Mouse (Mus musculus) spleen, embryonic (tissue): Measurements from ENCODE around the gene Cs.

Experiments used
- CTCF ChIA-PET: fragments of 350-600 bp; sonication (Branson Sonifier 250); formaldehyde crosslinking; loops from one replicate; lab custom pipeline; 2022; lab: Charles Lee

Gene Cs

DNA sequence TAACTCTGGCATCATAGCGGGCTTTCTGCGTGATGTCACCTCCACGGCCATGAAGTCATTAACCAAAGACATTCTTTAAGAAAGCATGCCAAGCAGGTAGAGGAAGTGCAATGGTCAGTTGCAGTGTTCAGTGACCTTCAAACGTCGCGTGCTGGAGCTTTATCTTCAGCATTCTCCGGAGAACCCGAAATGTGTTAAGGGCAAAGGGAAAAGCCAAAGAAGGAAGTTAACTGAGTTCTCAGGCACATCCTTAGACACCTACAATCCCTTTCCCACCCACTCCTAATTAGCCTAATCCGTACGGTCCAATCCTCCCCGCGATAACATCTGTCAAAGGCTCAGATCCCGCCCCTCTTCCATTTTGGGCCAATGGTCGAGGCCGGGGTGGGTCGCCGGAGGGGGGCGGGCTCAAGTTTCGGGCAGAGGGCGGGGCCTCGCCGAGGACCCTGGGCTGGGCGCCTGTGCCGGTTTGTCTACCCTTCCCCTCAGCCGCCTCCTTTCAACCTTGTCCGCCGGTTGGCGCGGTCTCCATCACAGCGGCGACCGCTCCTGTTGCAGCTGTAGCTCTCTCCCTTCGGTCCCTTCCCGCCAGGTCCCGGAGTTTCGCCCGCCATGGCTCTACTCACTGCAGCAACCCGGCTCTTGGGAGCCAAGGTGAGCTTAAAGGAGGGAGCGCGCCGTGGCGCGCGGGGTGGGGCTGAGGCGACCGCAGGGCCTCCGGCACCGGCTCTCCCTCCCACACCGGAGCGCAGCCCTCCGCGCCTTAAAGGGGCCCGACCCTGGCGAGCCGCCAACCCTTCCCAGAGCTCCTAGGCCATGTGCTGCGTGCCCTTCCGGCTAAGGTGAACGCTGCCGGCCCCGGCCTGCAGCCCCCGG lies at the start of gene Cs:
Cs (plus strand) TSS at position 429 of the 876 bp plus-strand sequence.
- CTCF ChIA-PET, result interaction anchor here (0.8 to 1.5 kb wide), 3 partner anchors 12 to 119 kb away, joined by 3 to 7 read pairs (median 4); partner anchors contain the start of genes Nabp2 and Rnf41

DNA sequence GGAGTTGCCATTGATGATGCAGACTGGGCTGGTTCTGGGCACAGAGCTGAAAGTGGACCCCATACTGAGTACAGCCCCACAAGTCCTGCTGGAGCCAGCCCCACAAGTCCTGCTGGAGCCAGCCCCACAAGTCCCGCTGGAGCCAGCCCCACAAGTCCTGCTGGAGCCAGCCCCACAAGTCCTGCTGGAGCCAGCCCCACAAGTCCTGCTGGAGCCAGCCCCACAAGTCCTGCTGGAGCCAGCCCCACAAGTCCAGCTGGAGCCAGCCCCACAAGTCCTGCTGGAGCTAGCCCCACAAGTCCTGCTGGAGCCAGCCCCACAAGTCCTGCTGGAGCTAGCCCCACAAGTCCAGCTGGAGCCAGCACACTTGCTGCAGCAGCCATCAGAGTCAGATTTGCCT lies 46.9 kb upstream of the Cs start:
- CTCF ChIA-PET, result interaction anchor here (0.5 kb wide), 1 partner anchor 215 kb away, joined by 3 read pairs; no protein-coding TSS in a partner anchor

DNA sequence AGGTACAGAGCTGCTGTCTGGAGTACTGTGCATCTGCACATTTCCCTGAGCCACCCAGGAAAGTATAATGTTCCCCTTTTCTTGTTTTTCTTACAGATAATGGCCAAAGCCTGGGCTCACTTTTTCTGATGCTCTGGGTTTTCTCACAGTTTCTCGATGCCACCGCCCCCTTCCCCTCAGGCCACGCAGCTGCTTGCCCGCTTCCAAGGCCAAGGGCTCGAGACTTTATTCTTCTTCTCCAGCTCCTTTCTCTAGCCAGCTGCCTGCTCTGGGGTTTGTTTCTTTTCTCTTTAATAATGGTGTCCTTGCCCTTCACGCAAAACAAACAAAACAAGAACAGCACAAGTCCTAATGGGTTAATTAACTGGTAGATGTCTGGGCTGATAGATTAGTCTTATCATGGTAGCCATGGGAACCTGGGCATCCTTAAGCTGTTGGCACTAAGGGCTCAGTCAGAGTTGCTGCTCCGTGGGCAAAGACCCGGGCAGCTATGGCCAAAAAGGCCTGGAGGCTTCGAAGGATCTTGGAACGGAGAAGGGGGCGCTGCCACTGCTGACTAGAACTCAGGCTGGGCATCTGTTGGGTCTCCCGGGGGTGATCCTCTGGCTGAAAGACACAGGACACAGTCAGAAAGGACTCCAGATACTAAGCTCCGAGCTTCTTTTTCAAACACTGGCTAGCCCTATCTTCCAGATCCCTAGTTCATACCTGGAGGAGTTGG lies 41.0 kb upstream of the Cs start:
- CTCF ChIA-PET, result no interaction called here

DNA sequence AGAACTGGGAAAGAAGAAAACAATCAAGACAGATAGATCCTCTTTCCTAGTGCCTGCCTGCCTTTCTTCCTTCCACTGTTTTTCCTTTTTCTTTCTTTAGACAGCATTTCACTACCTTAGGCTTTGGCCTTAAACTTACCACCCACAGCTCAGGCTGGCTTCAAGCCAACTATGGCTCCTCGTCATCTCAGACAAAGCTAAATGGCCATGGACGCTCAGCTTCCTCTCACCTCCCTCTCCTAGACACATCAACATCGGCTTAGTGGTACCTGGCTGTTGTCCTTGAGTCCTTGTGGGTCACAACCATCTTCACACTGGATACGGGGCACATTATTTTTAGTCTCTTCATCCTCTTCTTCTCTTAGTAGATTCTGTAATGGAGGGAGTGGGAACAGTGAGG lies 40.3 kb upstream of the Cs start:
- CTCF ChIA-PET, result no interaction called here

DNA sequence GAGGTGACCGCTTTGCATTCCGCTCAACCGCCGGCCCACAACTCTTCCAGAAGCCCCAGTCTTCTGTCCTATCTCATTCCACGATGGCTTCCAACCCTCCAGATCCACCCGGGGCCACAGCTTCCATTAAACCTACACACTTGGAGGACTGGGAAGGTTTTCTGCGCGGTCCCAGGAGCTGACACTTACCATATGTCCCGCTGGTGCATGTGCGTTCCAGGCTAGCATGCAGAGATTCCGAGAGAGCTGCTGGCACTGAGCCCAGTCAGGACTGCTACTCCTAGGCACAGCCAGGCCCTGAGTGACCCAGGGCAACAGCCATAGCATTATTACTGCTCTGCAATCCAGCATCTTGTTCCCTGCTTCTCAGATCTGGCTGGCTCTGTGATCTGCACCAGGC lies 39.9 kb upstream of the Cs start:
- CTCF ChIA-PET, result no interaction called here

DNA sequence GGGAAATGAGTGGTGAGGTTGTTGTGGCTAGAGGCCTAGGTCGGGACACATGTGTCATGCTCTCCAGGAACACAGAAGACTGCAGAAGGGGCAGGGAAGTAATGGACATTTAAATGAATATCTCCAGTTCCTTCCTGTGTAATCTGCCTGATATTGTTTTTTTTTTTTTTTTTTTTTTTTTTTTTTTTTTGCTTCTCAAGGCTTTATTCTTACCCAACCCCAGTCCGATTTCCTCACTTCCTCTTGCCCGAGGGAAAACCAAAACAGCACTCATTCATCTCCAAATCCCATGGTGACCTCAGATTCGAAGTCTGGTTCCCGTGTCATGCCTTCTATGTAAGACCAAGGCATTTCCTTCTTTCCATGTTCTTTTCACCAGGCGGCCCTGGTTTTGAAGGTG lies 39.3 kb upstream of the Cs start:
- CTCF ChIA-PET, result interaction anchor here (0.6 kb wide), 1 partner anchor 157 kb away, joined by 3 read pairs; no protein-coding TSS in a partner anchor

DNA sequence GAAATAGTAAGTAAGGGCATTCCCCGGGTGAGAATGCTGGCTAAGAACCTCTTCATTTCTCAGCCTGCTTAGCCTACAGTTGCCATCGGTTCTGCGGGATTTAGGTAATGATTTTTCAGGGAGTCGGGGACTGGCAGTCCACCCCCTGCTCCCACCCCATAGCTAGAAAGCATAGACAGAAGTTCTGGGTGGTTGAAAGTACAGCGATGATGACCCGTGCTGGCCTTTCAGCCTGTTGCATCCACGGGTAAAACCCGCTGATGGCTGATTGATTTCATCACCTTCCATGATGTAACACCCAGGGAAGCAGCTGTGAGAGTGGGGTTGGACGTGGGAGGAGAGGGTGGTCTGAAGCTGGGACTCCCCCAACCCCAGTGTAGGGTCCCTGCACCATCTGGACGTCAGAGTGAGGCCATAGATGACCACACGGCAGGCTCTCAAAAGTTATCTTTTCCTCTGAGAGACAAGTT lies 38.8 kb upstream of the Cs start, which contains the start of gene Il23a:
Il23a (minus strand) TSS at position 51 of the 470 bp plus-strand sequence.
- CTCF ChIA-PET, result interaction anchor here (0.6 kb wide), 2 partner anchors 72 to 157 kb away, joined by 3 read pairs; no protein-coding TSS in a partner anchor

DNA sequence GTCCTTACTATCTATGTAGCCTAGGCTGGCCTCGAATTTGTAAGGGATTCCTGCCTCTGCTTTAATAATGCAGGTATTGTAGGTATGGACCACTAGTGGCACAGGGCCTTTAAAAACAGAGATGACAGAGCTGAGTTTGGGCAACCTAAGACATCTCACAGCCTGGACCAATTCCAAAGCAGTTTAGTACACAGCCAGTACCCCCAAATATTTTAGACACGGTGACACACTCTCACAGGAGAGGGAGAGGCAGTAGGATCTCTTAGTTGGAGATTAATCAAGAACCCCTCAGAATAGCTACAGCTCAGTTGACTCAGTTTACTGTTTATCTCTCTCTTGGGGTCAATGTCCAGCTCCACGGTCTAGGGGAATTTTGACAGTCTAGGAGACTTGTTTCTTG lies 35.2 kb upstream of the Cs start:
- CTCF ChIA-PET, result interaction anchor here (0.6 kb wide), 1 partner anchor 329 kb away, joined by 3 read pairs; no protein-coding TSS in a partner anchor

DNA sequence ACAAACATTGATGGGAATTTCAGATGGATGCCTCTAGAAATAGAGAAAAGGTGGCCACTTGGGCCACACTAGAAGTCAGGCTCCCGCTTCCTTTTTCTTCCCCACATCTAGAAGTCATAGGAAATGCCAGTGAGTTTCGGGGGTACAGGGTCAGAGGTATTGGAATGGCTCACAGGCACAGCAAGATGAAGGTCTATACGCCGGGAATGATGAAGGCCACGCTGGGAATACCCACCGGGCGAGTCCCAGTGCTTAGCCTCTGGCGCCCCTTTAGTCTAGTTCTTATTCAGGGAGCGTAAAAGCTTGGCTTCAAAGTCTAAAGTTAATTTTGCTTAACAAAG lies 34.8 kb upstream of the Cs start:
- CTCF ChIA-PET, result no interaction called here

DNA sequence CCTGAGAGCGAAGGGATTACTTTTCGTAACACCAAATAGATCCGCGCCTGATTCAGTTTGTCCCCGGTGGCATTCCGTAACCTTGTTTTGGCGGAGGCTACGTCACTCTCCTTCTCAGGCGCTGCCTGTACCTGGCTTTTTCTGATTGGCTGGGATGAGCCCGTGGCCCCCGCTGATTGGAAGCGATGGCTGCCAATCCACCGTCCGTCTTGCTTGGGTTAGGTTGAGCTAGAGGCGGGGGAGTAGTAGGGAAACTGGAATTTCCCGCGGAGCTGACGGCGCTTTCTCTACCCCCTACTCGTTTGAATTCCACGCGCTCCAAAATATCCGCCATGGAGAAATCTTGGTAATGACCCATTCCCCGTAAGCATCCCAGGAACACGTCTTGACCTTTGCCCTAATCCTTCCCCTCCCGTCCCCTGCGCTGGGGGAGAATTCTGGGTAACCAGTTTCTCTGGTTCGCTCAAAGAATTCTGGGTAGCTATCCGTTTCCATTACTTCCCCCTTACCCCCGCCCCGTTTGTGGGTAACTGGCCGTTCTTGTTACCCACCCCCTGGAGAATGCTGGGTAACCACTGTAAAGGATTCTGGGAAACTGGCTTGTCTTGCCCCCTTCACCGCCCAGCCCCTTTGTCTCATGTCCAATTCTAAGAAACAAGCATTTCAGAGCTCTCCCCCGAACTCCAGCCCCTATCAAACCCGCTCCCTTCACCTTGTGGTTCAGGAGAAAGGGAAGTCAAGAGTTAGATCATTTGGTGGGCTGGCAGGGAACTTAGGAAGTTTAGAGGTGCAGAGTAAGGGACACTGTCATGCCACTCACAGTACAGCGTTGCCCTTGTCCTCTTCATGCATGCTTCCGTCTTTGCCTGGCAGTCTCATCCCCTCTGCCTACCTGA lies 34.2 kb upstream of the Cs start, which contains the start of gene Pan2:
Pan2 (plus strand) TSS at position 210 of the 896 bp plus-strand sequence.
- CTCF ChIA-PET, result no interaction called here

DNA sequence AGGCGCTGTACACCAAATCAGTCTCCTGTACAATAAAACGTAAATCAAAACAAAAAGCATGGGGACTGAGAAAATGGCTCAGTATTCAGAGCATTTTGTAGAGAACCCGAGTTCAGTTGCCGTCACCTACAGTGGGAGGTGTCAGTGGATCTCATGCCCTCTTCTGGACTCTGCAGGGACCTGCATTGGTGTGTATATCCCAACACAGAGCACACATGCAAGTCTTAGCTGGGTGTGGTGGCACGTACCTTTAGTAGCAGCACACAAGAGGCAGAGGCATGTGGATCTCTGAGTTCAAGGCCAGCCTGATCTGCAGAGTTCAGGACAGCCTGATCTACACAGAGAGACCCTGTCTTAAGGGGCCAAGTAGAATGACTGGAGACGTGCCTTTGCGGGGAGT lies 27.9 kb upstream of the Cs start:
- CTCF ChIA-PET, result no interaction called here

DNA sequence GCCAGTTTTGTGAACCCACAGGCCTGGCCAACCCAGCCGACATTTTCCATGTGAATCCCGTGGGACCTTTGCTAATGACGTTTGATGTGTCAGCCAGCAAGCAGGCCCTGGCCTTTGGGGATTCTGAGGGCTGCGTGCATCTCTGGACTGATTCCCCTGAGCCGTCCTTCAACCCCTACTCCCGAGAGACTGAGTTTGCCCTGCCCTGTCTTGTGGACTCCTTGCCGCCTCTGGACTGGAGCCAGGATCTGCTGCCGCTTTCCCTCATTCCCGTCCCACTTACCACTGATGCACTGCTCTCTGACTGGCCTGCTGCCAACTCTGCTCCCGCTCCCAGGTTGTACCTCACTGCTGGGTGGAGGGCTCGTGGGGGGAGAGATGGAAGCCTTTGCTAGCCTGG lies 27.4 kb upstream of the Cs start:
- CTCF ChIA-PET, result no interaction called here

DNA sequence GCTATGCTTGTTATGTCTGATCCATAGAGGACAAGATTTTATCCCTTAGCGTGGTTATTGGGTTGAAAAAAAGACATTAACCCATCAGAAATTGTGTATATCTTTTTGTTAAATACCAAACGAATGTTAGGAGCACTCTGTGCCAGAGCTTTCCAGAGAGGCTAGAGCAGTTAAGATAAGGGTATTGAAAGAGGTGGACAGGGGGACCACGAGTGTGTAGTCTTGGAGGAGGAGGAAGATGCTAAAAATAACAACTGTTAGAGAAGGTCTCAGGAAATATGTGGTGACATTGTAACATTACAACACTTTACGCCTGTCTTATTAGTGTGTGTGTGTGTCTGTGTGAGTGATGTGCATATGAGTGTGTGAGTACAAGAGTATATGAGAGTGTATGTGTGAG lies 26.6 kb upstream of the Cs start:
- CTCF ChIA-PET, result no interaction called here

DNA sequence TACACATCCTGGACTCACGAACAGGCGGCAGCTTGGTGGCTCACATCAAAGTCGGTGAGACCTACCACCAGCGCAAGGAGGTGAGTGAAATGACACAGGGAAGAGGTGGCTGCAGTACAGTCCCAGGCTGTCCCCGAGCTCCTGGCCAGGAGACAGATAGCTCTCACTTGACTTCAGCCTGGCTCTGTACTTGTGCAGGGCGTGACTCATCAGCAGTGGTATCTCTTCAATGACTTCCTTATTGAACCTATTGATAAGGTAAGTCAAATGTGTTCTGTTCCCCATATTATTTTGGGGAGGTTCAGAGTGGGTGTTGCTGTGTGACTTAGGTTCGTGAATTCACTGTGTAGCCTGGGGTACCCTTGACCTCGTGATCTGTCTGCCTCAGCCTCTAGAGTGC lies 22.0 kb upstream of the Cs start:
- CTCF ChIA-PET, result no interaction called here

DNA sequence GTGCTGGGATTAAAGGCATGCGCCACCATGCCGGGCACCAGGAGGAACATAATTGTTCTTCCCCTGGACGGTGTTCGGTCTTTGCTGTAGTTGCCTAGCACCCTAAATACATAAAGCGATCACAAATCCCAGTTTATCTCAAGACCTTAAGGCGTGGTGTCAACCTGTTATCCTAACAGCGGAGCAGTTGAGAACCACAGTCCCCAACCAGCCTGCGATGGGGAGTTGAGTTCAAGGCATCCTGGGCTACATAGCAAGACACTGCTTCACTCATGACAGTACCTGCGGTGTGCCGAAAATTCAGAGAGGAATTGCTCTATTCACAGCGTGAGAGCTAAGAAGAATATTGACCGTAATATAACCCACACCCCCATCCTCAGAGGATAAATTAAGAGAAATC lies 15.9 kb upstream of the Cs start:
- CTCF ChIA-PET, result no interaction called here

DNA sequence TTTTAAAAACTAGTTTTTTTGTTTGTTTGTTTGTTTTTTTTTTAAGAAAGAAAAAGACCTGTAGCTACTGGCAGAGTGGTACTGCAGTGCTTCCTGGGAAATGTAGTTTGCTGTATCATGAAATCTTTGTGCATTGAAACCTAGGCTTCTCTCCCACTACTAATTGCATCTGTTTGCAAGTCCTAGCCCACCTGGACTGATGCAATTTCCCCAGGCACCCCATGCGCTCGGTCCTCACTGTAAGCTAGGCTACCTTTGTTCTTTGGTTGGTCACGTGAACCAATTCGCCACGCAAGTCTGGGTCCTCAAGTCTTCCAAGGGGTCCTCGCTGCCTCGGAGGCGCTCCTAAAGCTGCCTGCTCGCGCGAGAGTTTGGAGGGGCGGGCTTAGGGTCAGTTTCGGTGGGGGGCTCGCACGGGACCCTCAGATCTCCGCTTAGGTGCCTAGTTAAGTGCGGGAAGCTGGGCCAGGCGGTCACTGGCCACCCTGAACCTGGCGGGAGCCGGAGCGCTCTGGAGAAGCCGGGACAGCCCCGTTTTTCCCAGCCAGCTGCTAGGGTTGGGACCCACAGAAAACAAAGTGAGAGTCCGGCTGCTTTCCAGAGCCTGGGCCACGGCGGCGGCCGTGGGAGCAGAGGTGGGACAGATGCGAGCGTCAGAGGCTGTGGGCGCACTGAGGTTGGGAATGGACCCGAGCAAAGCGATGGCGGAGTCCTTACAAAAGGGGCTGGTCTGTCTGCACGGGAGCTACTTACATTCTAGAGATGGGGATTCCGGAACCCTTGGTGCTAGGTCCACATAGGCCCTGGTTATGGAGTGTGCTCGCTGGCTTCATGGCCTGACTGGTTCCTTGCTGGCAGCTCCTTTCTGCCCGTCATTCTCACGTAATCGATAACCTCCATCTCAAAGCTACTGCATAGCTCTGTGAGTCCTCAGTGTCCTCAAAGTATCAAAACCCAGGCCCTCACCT lies 15.1 kb upstream of the Cs start, which contains the start of gene Cnpy2:
Cnpy2 (plus strand) TSS at position 319 of the 968 bp plus-strand sequence.
- CTCF ChIA-PET, result interaction anchor here (0.6 kb wide), 1 partner anchor 1188 kb away, joined by 3 read pairs; no protein-coding TSS in a partner anchor

DNA sequence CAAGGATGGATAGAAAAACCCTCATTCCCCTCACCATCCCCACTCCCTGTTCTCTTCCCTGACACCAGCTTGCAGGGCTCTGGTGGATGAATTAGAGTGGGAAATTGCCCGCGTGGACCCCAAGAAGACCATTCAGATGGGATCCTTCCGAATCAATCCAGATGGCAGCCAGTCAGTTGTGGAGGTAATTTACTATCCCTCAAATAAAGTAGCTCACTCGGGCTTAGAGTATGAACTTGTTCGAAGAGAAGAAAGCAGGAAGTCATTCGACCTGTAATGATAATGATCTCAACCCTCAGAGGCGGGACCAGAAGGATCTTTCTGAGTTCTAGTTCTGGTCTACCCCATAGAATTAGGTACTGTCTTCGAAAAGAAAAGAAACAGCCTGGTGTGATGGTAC lies 14.0 kb upstream of the Cs start:
- CTCF ChIA-PET, result no interaction called here

DNA sequence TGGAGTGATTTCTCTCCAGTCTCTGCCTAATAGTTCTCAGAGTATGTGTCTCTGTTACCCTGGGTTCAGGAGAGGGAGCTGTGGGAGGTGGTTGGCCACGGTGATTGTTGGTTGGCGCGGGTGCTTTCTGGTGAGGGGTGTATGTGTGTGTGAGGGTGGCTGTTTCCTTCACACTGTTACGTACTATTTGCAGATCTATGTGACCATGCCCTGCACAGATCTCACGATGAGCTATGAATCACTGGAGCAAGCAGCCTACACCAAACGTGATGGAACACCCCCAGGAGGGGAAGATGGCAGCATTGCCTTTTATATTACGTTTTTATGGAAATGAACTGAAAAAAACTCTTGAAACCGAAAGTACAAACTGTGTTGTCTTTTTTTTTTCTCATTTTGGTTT lies 10.7 kb upstream of the Cs start:
- CTCF ChIA-PET, result interaction anchor here (0.5 to 1.0 kb wide), 4 partner anchors 9 to 391 kb away, joined by 3 read pairs; no protein-coding TSS in a partner anchor

DNA sequence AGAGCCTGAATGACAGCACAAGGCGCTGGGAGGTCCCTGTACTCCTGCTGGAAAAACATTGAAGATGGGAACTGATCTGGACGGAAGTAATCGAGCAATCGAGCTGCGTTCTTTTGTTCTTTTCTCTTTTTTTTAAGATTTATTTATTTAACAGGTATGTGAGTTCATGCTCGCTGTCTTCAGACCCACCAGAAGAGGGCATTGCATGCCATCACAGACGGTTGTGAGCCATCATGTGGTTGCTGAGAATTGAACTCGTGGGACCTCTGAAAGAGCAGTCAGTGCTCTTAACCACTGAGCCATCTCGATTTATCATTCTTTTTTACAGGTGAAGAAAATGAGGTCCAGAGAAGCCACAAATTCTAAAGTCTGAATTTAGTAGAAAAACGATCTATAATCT lies 9.9 kb upstream of the Cs start:
- CTCF ChIA-PET, result interaction anchor here (0.7 kb wide), 1 partner anchor 127 kb away, joined by 3 read pairs; no protein-coding TSS in a partner anchor
